Mouse (Mus musculus): ENCODE data around the gene Pi4kb. TPM values are rescaled to one million over a fixed set of nuclear protein-coding genes. Genes with fewer than 3 reads are reported as not detected.

Pi4kb gene
- polyA plus RNA-seq, 1 experiment from 2014 or later = 25.0 TPM

GRCm38 (mm10) chr3:94964989-94965388 lies 9.5 kb upstream of the Pi4kb start:
- ATAC-seq (ENCODE audit: insufficient number of reproducible peaks, low FRiP score, low TSS enrichment, low read depth) (no peak), DNase-seq (ENCODE audit: low spot score) (no peak)
- H3K4me2 ChIP-seq (ENCODE audit: low read depth, severe bottlenecking) = no peak overlapping the region
- H3K4me1 ChIP-seq (ENCODE audit: control insufficient read depth, insufficient read depth, low read length) = no peaks in the 10 kb centered on the region
- H3K27ac ChIP-seq (replicated peaks; ENCODE audit: low read depth, low read length) = no peak overlapping the region
- no peaks in the 10 kb centered on the region for H3K9me3 ChIP-seq (ENCODE audit: control insufficient read depth, low read length)
- no peak overlapping the region for H3K4me3 ChIP-seq (ENCODE audit: low read depth, low read length)
- H3K27me3 ChIP-seq (ENCODE audit: control insufficient read depth, insufficient read depth, low read length) = no peaks in the 10 kb centered on the region
- no peaks in the 10 kb centered on the region for H3K36me3 ChIP-seq (ENCODE audit: control insufficient read depth, insufficient read depth, low read length)
- no peak overlapping the region for H3K9ac ChIP-seq (ENCODE audit: low read length)
- WGBS = 97% methylated on average over 1 of the region's 1 CpGs

- Histone ChIP-seq H3K4me2 (ENCODE audit: low read depth, severe bottlenecking) (no peak overlapping the region), H3K9ac (ENCODE audit: low read length) (no peak overlapping the region), H3K27me3 (ENCODE audit: control insufficient read depth, insufficient read depth, low read length) (no peaks in the 10 kb centered on the region), H3K27ac (replicated peaks; ENCODE audit: low read depth, low read length) (no peak overlapping the region), H3K4me3 (ENCODE audit: low read depth, low read length) (no peak overlapping the region), H3K36me3 (ENCODE audit: control insufficient read depth, insufficient read depth, low read length) (no peaks in the 10 kb centered on the region), H3K4me1 (ENCODE audit: control insufficient read depth, insufficient read depth, low read length) (no peaks in the 10 kb centered on the region), H3K9me3 (ENCODE audit: control insufficient read depth, low read length) (no peaks in the 10 kb centered on the region)
- DNase-seq (ENCODE audit: low spot score) = no peak
- 79% methylated on average over 1 of the region's 1 CpGs for WGBS
- no peak for ATAC-seq (ENCODE audit: insufficient number of reproducible peaks, low FRiP score, low TSS enrichment, low read depth)
Observed at GRCm38 (mm10) chr3:94965878-94966277, 8.7 kb upstream of the Pi4kb start.

- no peaks in the 10 kb centered on the region for H3K9me3 ChIP-seq (ENCODE audit: control insufficient read depth, low read length)
- ATAC-seq (ENCODE audit: insufficient number of reproducible peaks, low FRiP score, low TSS enrichment, low read depth) = no peak
Observed at GRCm38 (mm10) chr3:94972552-94972951, 2.0 kb upstream of the Pi4kb start.

GRCm38 (mm10) chr3:94973620-94974019 lies 911 bp upstream of the Pi4kb start:
- Histone ChIP-seq H3K9ac (ENCODE audit: low read length) (no peak overlapping the region), H3K4me2 (ENCODE audit: low read depth, severe bottlenecking) (peak overlapping the region; percentile 53; the same call in 1 of the 2 replicates), H3K36me3 (ENCODE audit: control insufficient read depth, insufficient read depth, low read length) (no peaks in the 10 kb centered on the region), H3K27ac (replicated peaks; ENCODE audit: low read depth, low read length) (no peak overlapping the region), H3K4me1 (ENCODE audit: control insufficient read depth, insufficient read depth, low read length) (peaks cover 5% of the 10 kb centered on the region; the same call in 1 of the 2 replicates), H3K9me3 (ENCODE audit: control insufficient read depth, low read length) (no peaks in the 10 kb centered on the region), H3K4me3 (ENCODE audit: low read depth, low read length) (no peak overlapping the region), H3K27me3 (ENCODE audit: control insufficient read depth, insufficient read depth, low read length) (no peaks in the 10 kb centered on the region)
- DNase-seq (ENCODE audit: low spot score) (no peak), ATAC-seq (ENCODE audit: insufficient number of reproducible peaks, low FRiP score, low TSS enrichment, low read depth) (no peak)
- WGBS = 92% methylated on average over 5 of the region's 5 CpGs

More at GRCm38 (mm10) chr3:94972552-94972951, 2.0 kb upstream of the Pi4kb start:
- H3K27ac ChIP-seq (replicated peaks; ENCODE audit: low read depth, low read length) = no peak overlapping the region
- H3K9ac ChIP-seq (ENCODE audit: low read length) = no peak overlapping the region
- H3K4me1 ChIP-seq (ENCODE audit: control insufficient read depth, insufficient read depth, low read length) = peaks cover 5% of the 10 kb centered on the region; the same call in 1 of the 2 replicates
- H3K4me3 ChIP-seq (ENCODE audit: low read depth, low read length) = no peak overlapping the region
- no peak overlapping the region for H3K4me2 ChIP-seq (ENCODE audit: low read depth, severe bottlenecking)
- H3K36me3 ChIP-seq (ENCODE audit: control insufficient read depth, insufficient read depth, low read length) = no peaks in the 10 kb centered on the region
- no peaks in the 10 kb centered on the region for H3K27me3 ChIP-seq (ENCODE audit: control insufficient read depth, insufficient read depth, low read length)
- WGBS = 88% methylated on average over 3 of the region's 3 CpGs
- DNase-seq (ENCODE audit: low spot score) = no peak

GRCm38 (mm10) chr3:94974026-94974527 lies 454 bp upstream of the Pi4kb start:
- 27% methylated on average over 9 of the region's 9 CpGs for WGBS
- 0 out of 2 replicates have a peak, but pooled peaks have one; percentile 20 for ATAC-seq (ENCODE audit: insufficient number of reproducible peaks, low FRiP score, low TSS enrichment, low read depth)

GRCm38 (mm10) chr3:94984312-94984711 lies 9.8 kb downstream of the Pi4kb start:
- Histone ChIP-seq H3K36me3 (ENCODE audit: control insufficient read depth, insufficient read depth, low read length) (peaks cover 5% of the 10 kb centered on the region; the same call in 1 of the 2 replicates), H3K27ac (replicated peaks; ENCODE audit: low read depth, low read length) (no peak overlapping the region), H3K9ac (ENCODE audit: low read length) (no peak overlapping the region), H3K4me2 (ENCODE audit: low read depth, severe bottlenecking) (no peak overlapping the region), H3K27me3 (ENCODE audit: control insufficient read depth, insufficient read depth, low read length) (no peaks in the 10 kb centered on the region), H3K9me3 (ENCODE audit: control insufficient read depth, low read length) (no peaks in the 10 kb centered on the region), H3K4me3 (ENCODE audit: low read depth, low read length) (no peak overlapping the region), H3K4me1 (ENCODE audit: control insufficient read depth, insufficient read depth, low read length) (no peaks in the 10 kb centered on the region)
- ATAC-seq (ENCODE audit: insufficient number of reproducible peaks, low FRiP score, low TSS enrichment, low read depth) (no peak), DNase-seq (ENCODE audit: low spot score) (no peak)
- 89% methylated on average over 11 of the region's 11 CpGs for WGBS

More at GRCm38 (mm10) chr3:94974026-94974527, 454 bp upstream of the Pi4kb start:
- peaks cover 5% of the 10 kb centered on the region; the same call in 1 of the 2 replicates for H3K4me1 ChIP-seq (ENCODE audit: control insufficient read depth, insufficient read depth, low read length)
- H3K9ac ChIP-seq (ENCODE audit: low read length) = peak overlapping the region; percentile 47
- H3K27ac ChIP-seq (replicated peaks; ENCODE audit: low read depth, low read length) = no peak overlapping the region
- peak overlapping the region; percentile 72 for H3K4me3 ChIP-seq (ENCODE audit: low read depth, low read length)
- no peak for DNase-seq (ENCODE audit: low spot score)
- H3K4me2 ChIP-seq (ENCODE audit: low read depth, severe bottlenecking) = peak overlapping the region; percentile 53
- H3K36me3 ChIP-seq (ENCODE audit: control insufficient read depth, insufficient read depth, low read length) = no peaks in the 10 kb centered on the region
- no peaks in the 10 kb centered on the region for H3K27me3 ChIP-seq (ENCODE audit: control insufficient read depth, insufficient read depth, low read length)
- no peaks in the 10 kb centered on the region for H3K9me3 ChIP-seq (ENCODE audit: control insufficient read depth, low read length)

- peaks cover 5% of the 10 kb centered on the region for H3K36me3 ChIP-seq (ENCODE audit: control insufficient read depth, insufficient read depth, low read length)
- no peak for ATAC-seq (ENCODE audit: insufficient number of reproducible peaks, low FRiP score, low TSS enrichment, low read depth)
Observed at GRCm38 (mm10) chr3:94985513-94985912, 11.0 kb downstream of the Pi4kb start.

GRCm38 (mm10) chr3:94987578-94987977 lies 13.0 kb downstream of the Pi4kb start:
- Histone ChIP-seq H3K27ac (replicated peaks; ENCODE audit: low read depth, low read length) (no peak overlapping the region), H3K4me1 (ENCODE audit: control insufficient read depth, insufficient read depth, low read length) (no peaks in the 10 kb centered on the region), H3K4me2 (ENCODE audit: low read depth, severe bottlenecking) (no peak overlapping the region), H3K36me3 (ENCODE audit: control insufficient read depth, insufficient read depth, low read length) (peaks cover 7% of the 10 kb centered on the region), H3K9ac (ENCODE audit: low read length) (no peak overlapping the region), H3K4me3 (ENCODE audit: low read depth, low read length) (no peak overlapping the region), H3K9me3 (ENCODE audit: control insufficient read depth, low read length) (no peaks in the 10 kb centered on the region), H3K27me3 (ENCODE audit: control insufficient read depth, insufficient read depth, low read length) (no peaks in the 10 kb centered on the region)
- ATAC-seq (ENCODE audit: insufficient number of reproducible peaks, low FRiP score, low TSS enrichment, low read depth) = no peak
- no peak for DNase-seq (ENCODE audit: low spot score)

More at GRCm38 (mm10) chr3:94985513-94985912, 11.0 kb downstream of the Pi4kb start:
- Histone ChIP-seq H3K27me3 (ENCODE audit: control insufficient read depth, insufficient read depth, low read length) (no peaks in the 10 kb centered on the region), H3K4me3 (ENCODE audit: low read depth, low read length) (no peak overlapping the region), H3K9ac (ENCODE audit: low read length) (no peak overlapping the region), H3K27ac (replicated peaks; ENCODE audit: low read depth, low read length) (no peak overlapping the region), H3K9me3 (ENCODE audit: control insufficient read depth, low read length) (no peaks in the 10 kb centered on the region), H3K4me1 (ENCODE audit: control insufficient read depth, insufficient read depth, low read length) (no peaks in the 10 kb centered on the region), H3K4me2 (ENCODE audit: low read depth, severe bottlenecking) (no peak overlapping the region)
- DNase-seq (ENCODE audit: low spot score) = no peak
- 88% methylated on average over 2 of the region's 2 CpGs for WGBS
